Mouse (Mus musculus) midbrain, postnatal 0 days (tissue): ENCODE measurements around the gene Rassf8. TPM values are rescaled to one million over a fixed set of nuclear protein-coding genes. Genes with fewer than 3 reads are reported as not detected.

Source experiments
- ATAC-seq: fragments of 200-750 bp; cut with Nextera tagmentation; 2 replicates; pipeline ENCODE4 v1.8.0; 2017; ENCODE audit warnings: moderate number of reproducible peaks, mild to moderate bottlenecking, moderate TSS enrichment, moderate library complexity; ENCODE audit not compliant: low FRiP score
- DNase-seq: peaks from one replicate; pipeline ENCODE4 v3.0.0-alpha.2; 2015; ENCODE audit warnings: low spot score
- H3K27ac ChIP-seq: fragments of 300-500 bp; sonication (generic); 2 replicates; pipeline ENCODE4 v1.5.1; 2014; ENCODE audit warnings: low read depth, mild to moderate bottlenecking, low read length, mixed read lengths
- H3K27me3 ChIP-seq: fragments of 300-500 bp; sonication (generic); 2 replicates; pipeline ENCODE4 v1.6.1; 2014; ENCODE audit warnings: low read length, control low read depth, mixed read lengths; ENCODE audit not compliant: insufficient read depth
- H3K36me3 ChIP-seq: fragments of 300-500 bp; sonication (generic); 2 replicates; pipeline ENCODE4 v1.6.1; 2014; ENCODE audit warnings: low read length, control low read depth, mixed read lengths; ENCODE audit not compliant: insufficient read depth
- H3K4me1 ChIP-seq: fragments of 300-500 bp; sonication (generic); 2 replicates; pipeline ENCODE4 v1.6.1; 2014; ENCODE audit warnings: mild to moderate bottlenecking, control low read depth, antibody characterized with exemption, low read length, mixed read lengths; ENCODE audit not compliant: insufficient read depth
- H3K4me2 ChIP-seq: fragments of 300-500 bp; sonication (generic); 2 replicates; pipeline ENCODE4 v1.6.1; 2014; ENCODE audit warnings: low read depth, mild to moderate bottlenecking, low read length, mixed read lengths; ENCODE audit not compliant: poor library complexity, severe bottlenecking
- H3K4me3 ChIP-seq: fragments of 300-500 bp; sonication (generic); 2 replicates; pipeline ENCODE4 v1.5.1; 2014; ENCODE audit warnings: low read depth, mild to moderate bottlenecking, low read length, moderate library complexity
- H3K9ac ChIP-seq: fragments of 300-500 bp; sonication (generic); replicated peaks from 2 replicates; pipeline ENCODE4 v1.6.1; 2014; ENCODE audit warnings: mild to moderate bottlenecking, low read length, moderate library complexity, mixed read lengths; ENCODE audit not compliant: poor library complexity, severe bottlenecking
- H3K9me3 ChIP-seq: fragments of 300-500 bp; sonication (generic); 2 replicates; pipeline ENCODE4 v1.6.1; 2016; ENCODE audit warnings: low read length, control low read depth
- CTCF ChIP-seq: IDR thresholded peaks from 2 replicates; pipeline ENCODE4 v1.5.1; 2016; ENCODE audit warnings: antibody characterized with exemption, mild to moderate bottlenecking
- WGBS: fragments of 180-500 bp; shearing (Covaris S2); extraction: QIAGEN DNeasy Blood & Tissue Kit; methylation state at CpG from one replicate; pipeline ENCODE4 v1.1.7; 2014; 5-methylcytosine and 5-hydroxymethylcytosine counted together
- polyA plus RNA-seq: library from polyadenylated mRNA; unstranded; fragments of >200 nt; fragmentation: Nextera tagmentation; extraction: Ambion mirVana; gene quantifications from 2 replicates; pipeline ENCODE4 v1.2.1, GENCODE M21; 2015
- total RNA-seq: library from RNA; depleted of rRNA; stranded (reverse); fragments of >200 nt; gene quantifications from 2 replicates; pipeline ENCODE4 v1.2.3, GENCODE M21; 2014; rRNA removed

Gene Rassf8
- total and polyA plus RNA-seq, 2 experiments from 2014 or later = 5.6 to 16.3 TPM

DNA sequence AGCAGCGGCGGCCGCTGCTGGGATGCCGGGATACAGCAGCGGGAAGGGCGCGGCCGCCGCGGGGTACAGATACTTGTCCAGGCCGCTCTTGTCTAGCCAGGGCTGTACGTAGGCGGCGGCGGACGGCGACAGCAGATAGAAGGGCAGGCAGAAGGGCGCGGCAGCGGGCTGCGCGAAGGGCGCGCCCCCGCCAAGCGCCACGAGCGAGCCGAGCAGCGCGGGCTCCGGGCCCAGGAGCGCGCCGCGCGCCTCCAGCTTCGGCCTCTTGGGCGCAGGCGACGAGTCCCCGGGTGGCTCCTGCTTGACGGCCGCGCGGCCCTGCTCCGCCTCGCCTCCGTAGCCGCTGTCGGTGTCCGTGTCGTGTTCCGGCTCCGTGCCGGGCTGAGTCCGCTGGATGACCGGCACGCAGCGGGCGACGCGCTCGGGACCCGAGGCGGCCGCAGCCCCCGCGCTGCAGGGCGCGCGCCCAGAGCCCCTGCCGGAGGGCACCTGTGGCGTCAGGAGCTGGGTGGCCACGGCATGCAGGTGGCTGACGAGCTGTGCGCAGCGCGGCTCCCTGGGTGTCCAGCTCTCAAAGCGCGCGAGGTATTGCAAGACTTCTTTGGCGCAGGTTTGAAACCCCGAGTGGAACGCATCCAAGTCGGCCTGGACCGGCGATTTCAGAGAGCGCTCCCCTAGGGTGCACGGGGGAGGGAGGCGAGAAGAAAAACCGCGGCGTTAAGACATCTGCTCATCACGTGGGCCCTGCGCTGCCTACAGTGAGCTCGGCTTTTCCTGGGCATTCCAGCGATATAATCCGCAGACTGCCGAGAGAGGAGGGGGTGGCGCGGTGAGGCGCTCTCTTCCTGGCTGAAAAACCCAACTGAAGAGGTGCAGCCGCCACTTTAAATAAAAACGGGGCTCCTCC is 116.8 kb downstream of the Rassf8 start:
- no peaks in the 10 kb centered on the region for H3K36me3 ChIP-seq
- ATAC-seq (peak; percentile 41), DNase-seq (peak; percentile 80)
- peaks cover 3% of the 10 kb centered on the region; the same call in 1 of the 2 replicates for H3K27me3 ChIP-seq
- peak overlapping the region; percentile 87 for H3K4me2 ChIP-seq
- no peak for TF ChIP-seq CTCF
- 0% methylated on average over 69 of the region's 105 CpGs for WGBS
- H3K4me1 ChIP-seq = peaks cover 5% of the 10 kb centered on the region; the same call in 1 of the 2 replicates
- H3K4me3 ChIP-seq = peak overlapping the region; percentile 59
- peak overlapping the region; percentile 80 for H3K9ac ChIP-seq
- peak overlapping the region; percentile 78 for H3K27ac ChIP-seq
- no peaks in the 10 kb centered on the region for H3K9me3 ChIP-seq

GRCm38 (mm10) chr6:145864171-145864570 is 117.6 kb downstream of the Rassf8 start:
- whole genome bisulfite sequencing = under 1% methylated on average over 8 of the region's 8 CpGs
- H3K4me3 ChIP-seq = peak overlapping the region; percentile 59
- no peak for DNase-seq
- no peaks in the 10 kb centered on the region for H3K36me3 ChIP-seq
- H3K4me1 ChIP-seq = peaks cover 5% of the 10 kb centered on the region; the same call in 1 of the 2 replicates
- peak overlapping the region; percentile 78; the same call in 1 of the 2 replicates for H3K27ac ChIP-seq
- no peak for ATAC-seq
- no peak for TF ChIP-seq CTCF
- no peaks in the 10 kb centered on the region for H3K9me3 ChIP-seq
- H3K27me3 ChIP-seq = peaks cover 3% of the 10 kb centered on the region; the same call in 1 of the 2 replicates
- H3K9ac ChIP-seq = peak overlapping the region; percentile 80
- peak overlapping the region; percentile 87 for H3K4me2 ChIP-seq

DNA sequence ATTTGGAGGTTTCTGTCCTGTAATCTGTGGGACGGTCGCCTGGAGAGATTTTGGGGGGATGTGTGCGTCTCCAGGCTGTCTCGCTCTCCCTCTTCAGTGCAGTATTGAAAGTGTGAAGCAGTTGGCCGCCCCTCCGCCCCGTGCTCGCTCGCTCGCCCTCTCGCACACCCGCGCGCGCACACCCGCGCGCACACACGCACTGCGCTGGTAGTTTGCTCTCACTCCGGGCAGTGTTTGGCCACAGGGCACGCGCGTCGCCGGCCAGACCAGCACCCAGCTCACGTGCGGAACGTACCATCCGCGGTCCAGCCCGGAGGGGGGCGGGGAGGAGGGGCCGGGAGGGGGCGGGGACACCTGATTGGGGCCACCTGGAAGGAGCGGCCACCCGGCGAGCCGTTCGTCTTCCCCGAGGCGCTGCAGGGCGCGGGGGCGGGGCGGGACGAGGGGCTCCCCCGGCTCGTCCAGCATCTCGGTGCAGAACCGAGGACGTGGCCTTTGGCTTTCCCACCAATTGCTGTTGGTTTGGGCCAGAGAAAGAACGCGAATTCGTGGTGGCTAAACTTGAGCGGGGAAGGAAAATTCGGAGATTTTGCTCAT is 118.8 kb downstream of the Rassf8 start, which contains the start of gene Bhlhe41:
Gene Bhlhe41, minus strand, starts transcription at position 270 of the 597 bp plus-strand sequence.
- H3K4me2 ChIP-seq = peak within 1 kb of the TSS; percentile 87
- no peak for TF ChIP-seq CTCF
- WGBS = 1% methylated on average over 50 of the region's 57 CpGs
- peak within 1 kb of the TSS; percentile 68 for H3K27ac ChIP-seq
- no peaks in the 10 kb centered on the region for H3K9me3 ChIP-seq
- H3K4me1 ChIP-seq = peaks cover 5% of the 10 kb centered on the region; the same call in 1 of the 2 replicates
- no peaks in the 10 kb centered on the region for H3K36me3 ChIP-seq
- DNase-seq = peak; percentile 88
- H3K9ac ChIP-seq = peak within 1 kb of the TSS; percentile 60
- peak within 1 kb of the TSS; percentile 59 for H3K4me3 ChIP-seq
- H3K27me3 ChIP-seq = peaks cover 3% of the 10 kb centered on the region; the same call in 1 of the 2 replicates
- peak; percentile 70 for ATAC-seq

GRCm38 (mm10) chr6:145865886-145866851 is 119.6 kb downstream of the Rassf8 start:
- Histone ChIP-seq H3K4me1 (peaks cover 5% of the 10 kb centered on the region; the same call in 1 of the 2 replicates), H3K27me3 (no peaks in the 10 kb centered on the region; the same call in 1 of the 2 replicates), H3K4me2 (peak overlapping the region; percentile 87), H3K4me3 (peak overlapping the region; percentile 59), H3K9me3 (no peaks in the 10 kb centered on the region), H3K27ac (peak overlapping the region; percentile 68), H3K36me3 (no peaks in the 10 kb centered on the region), H3K9ac (peak overlapping the region; percentile 60)
- WGBS = under 1% methylated on average over 69 of the region's 69 CpGs
- ATAC-seq (peak; percentile 74), DNase-seq (peak; percentile 80)
- no peak for TF ChIP-seq CTCF

GRCm38 (mm10) chr6:145867111-145867510 is 120.6 kb downstream of the Rassf8 start:
- Histone ChIP-seq H3K4me2 (peak overlapping the region; percentile 87; the same call in 1 of the 2 replicates), H3K27ac (no peak overlapping the region), H3K4me1 (no peaks in the 10 kb centered on the region), H3K36me3 (no peaks in the 10 kb centered on the region), H3K9me3 (no peaks in the 10 kb centered on the region), H3K9ac (no peak overlapping the region), H3K27me3 (no peaks in the 10 kb centered on the region; the same call in 1 of the 2 replicates), H3K4me3 (no peak overlapping the region; the same call in 1 of the 2 replicates)
- WGBS = 61% methylated on average over 3 of the region's 3 CpGs
- ATAC-seq (no peak), DNase-seq (no peak)
- TF ChIP-seq CTCF = no peak

Other genes starting within 250 kb of the Rassf8 start
- gene Lmntd1, start 132.4 kb upstream of the Rassf8 start, total RNA-seq = 2.0 and 2.3 TPM in 2 replicates
- gene Lmntd1, start 132.4 kb upstream of the Rassf8 start, polyA plus RNA-seq = 1.5 and 2.7 TPM in 2 replicates
- gene Tuba3b, start 131.0 kb upstream of the Rassf8 start, total RNA-seq = 0.44 TPM in 1 of 2 replicates, not detected in the other
- 0.11 TPM in 1 of 2 replicates, not detected in the other for gene Tuba3b, start 131.0 kb upstream of the Rassf8 start, polyA plus RNA-seq
- 6.3 and 6.4 TPM in 2 replicates for gene Bhlhe41, start 118.8 kb downstream of the Rassf8 start, total RNA-seq
- 7.3 and 8.3 TPM in 2 replicates for gene Bhlhe41, start 118.8 kb downstream of the Rassf8 start, polyA plus RNA-seq
- gene Sspn, start 184.9 kb downstream of the Rassf8 start, total RNA-seq = 4.2 and 6.1 TPM in 2 replicates
- 5.7 and 5.8 TPM in 2 replicates for gene Sspn, start 184.9 kb downstream of the Rassf8 start, polyA plus RNA-seq